Mouse (Mus musculus): ENCODE measurements around the gene Coro1a.
"Not testable (repeated sequence)": the region's sequence is repeated elsewhere in the genome, so short reads cannot be mapped to it uniquely, and the experiment has no call there.

The Coro1a gene

DNA sequence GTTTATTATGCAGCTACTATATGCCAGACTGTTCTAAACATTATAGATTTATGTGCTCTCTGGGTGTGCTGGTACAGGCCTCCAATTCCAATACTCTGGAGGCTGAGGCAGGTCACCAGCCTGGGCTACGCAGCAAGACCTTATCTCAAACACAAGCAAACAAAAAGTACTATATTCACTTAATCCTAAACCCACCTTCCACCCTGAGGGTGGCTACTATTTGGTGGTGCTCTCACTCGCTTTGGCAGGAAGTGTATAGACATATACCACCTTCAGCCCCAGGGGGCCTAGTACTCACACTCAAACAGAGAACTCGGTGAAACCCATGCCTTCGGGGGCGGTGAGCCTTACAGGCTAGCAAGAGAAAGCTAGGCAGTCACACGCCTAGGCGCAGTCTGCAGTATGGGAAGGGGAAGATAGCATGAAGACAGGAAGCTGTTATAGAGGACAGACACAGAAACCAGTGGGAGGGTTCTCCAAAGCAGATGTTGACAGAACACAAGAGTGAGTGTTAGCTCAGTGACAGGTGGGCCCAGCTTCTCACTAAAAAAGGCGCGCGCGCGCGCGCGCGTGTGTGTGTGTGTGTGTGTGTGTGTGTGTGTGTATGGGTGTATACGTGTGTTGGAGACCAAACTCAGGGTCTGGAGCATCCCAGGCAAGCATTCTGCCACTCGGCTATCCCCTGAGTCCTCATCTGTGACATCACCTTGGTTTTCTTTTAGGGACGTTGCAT lies at the start of gene Coro1a:
Gene Coro1a, minus strand, starts transcription at position 346 of the 733 bp plus-strand sequence.
- peak; percentile 57 to 62 for DNase-seq (ENCODE audit: low read depth in 2 of 2, low spot score in 2 of 2)

GRCm38 (mm10) chr7:126754866-126755265 lies 47.3 kb upstream of the Coro1a start:
- peak; percentile 47 to 62 for DNase-seq (ENCODE audit: low read depth in 2 of 2, low spot score in 2 of 2)

DNA sequence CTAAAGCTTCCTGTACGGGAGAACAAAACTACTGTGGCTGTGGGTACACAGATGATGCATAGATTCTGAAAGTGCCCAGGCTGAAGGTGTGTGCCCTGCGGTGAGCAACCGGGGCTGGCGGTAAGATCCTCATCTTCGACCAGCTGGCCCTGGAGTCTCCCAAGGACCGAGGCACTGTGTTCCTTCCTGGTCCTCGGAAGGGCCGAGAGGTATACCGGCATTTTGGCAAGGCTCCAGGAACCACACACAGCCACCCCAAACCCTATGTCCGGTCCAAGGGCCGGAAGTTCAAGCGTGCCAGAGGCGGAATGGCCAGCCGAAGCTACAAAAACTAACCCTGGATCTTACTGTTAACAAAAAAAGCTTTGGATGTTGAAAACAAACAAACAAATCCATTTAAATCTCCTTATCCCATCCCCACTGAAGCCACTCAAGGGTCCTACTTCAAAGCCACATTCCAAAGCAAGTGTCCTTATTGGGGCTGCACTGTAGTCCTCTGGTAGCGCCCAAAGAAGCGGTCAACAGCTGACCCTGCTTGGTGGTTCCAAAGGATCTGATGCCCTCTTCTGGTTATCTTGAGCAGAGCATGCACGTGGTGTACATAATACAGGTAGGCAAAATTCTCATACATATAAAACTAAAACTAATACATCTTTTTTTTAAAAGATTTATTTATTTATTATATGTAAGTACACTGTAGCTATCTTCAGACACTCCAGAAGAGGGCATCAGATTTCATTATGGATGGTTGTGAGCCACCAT lies 42.2 kb upstream of the Coro1a start:
- DNase-seq (ENCODE audit: low read depth in 2 of 2, low spot score in 2 of 2) = no peak

- no peak for DNase-seq (ENCODE audit: low read depth in 2 of 2, low spot score in 2 of 2)
These were observed 41.2 kb upstream of the Coro1a start for GRCm38 (mm10) chr7:126748824-126749223.

- no peak for DNase-seq (ENCODE audit: low read depth in 2 of 2, low spot score in 2 of 2)
These were observed 39.2 kb upstream of the Coro1a start for GRCm38 (mm10) chr7:126746798-126747197.

GRCm38 (mm10) chr7:126746066-126746465 lies 38.5 kb upstream of the Coro1a start:
- no peak for DNase-seq (ENCODE audit: low read depth in 2 of 2, low spot score in 2 of 2)

- DNase-seq (ENCODE audit: low read depth in 2 of 2, low spot score in 2 of 2) = no peak
These were observed 34.4 kb upstream of the Coro1a start for GRCm38 (mm10) chr7:126741964-126742482.

- no peak for DNase-seq (ENCODE audit: low read depth in 2 of 2, low spot score in 2 of 2)
These were observed 33.9 kb upstream of the Coro1a start for GRCm38 (mm10) chr7:126741452-126741851.

- no peak for DNase-seq (ENCODE audit: low read depth in 2 of 2, low spot score in 2 of 2)
These were observed 33.4 kb upstream of the Coro1a start for GRCm38 (mm10) chr7:126740977-126741376.

DNA sequence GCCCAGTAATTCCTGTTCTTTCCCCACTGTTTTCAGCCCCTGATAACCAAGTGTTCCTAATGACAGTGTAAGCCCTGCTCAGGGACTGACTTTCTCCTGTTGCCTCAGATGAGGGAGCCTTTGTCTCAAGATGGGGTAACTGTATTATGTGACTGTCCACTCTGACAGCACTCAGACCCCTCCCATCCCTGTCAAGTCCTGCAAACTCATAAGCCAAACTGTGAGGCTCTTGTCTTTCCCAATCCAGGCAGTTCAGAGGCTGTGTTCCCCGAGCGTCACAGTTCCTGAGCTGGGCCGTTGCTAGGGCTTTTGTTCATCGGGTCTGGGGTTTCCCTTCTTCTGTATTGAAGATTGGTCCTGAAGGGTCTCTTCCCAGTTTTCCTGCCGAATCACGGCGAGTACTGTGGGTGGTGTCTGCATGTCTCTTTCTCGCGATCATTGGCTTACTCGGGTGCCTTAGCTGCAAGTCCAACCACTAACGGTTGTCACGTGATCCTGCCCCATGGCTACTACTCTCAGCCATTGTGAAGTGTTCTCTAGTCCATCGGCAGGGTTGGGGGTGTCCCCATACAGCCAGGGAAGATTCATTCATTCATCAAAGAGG lies 32.6 kb upstream of the Coro1a start:
- no peak for DNase-seq (ENCODE audit: low read depth in 2 of 2, low spot score in 2 of 2)

DNA sequence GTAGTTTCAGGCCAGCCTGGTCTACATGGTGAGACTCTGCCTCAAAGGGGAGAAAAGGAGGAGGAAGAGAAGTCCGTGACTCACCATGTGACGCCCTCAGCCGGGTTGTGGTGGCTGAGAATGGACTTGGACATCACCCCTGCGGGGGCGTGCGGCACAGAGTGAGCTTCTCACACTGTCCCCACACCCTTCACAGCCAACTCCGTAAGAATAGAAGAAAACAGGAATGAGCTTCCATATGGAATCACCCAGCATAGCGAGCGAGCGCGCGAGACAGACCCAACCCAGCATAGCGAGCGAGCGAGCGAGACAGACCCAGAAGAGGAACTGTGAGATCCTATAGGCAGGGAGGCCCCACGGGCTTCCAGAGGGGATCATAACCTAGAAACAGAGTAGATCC lies 32.0 kb upstream of the Coro1a start:
- no peak for DNase-seq (ENCODE audit: low read depth in 2 of 2, low spot score in 2 of 2)

DNA sequence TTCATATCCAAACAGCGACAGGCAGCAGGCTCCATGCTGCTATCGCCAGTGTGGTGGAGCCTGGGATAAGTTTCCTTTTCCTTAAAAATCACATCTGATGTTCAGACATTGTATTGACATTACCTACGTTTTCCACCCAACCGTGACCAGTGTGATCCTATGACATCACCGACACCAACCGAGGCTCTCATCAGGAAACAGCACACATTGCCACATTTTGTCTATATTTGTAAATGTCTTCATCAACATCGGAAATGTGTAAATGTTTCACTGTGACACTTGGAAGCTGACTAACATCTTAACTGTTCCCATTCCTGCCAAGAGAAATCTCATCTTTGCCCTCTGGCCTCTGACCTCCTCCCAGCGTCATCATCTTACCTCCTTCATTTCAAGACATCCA lies 28.5 kb upstream of the Coro1a start:
- DNase-seq (ENCODE audit: low read depth in 2 of 2, low spot score in 2 of 2) = no peak

DNA sequence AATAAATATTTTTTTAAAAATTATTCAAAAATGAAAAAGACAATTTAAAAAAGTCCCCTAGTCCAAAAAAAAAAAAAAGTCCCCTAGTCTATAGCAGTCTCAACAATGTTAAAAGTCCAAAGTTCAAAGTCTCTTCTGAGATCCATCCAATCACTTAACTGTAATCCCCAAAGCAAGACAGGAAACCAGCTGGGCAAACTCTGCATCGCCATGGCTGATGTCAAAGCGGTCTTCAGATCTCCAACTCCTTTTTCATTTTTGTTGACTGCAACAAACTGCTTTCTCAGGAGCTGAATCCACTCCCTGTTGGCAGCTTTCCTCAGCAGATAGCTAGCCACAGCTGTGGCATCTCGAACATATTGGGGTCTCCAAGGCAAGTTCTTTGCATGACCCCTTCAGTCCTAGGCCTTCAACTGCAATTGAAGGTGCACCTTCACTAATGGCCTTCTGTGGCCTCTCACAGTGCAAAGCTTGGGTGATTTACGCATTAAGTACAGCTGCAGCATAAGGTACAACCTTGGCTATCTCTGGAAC lies 22.7 kb upstream of the Coro1a start:
- DNase-seq (ENCODE audit: low read depth in 2 of 2, low spot score in 2 of 2) = not testable (repeated sequence)

DNA sequence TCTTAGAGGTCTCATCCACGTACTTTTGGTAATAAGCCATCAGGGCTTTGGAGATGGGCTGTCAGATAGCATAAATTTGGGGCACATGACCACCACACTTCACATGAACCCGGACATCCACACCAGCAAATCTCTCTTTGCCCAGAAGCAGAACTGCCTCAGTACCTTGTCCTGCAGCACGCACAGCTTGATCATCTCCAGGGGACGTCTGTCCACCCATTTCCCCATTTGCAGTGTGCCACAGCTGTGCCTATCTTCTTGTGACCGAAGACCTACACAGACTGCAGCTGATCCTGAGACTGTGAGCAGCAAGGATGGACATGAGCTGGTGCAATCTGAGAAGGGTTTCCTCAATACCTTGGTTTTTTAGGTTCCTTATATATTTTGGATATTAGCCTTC lies 18.1 kb upstream of the Coro1a start:
- no peak for DNase-seq (ENCODE audit: low read depth in 2 of 2, low spot score in 2 of 2)

- DNase-seq (ENCODE audit: low read depth in 2 of 2, low spot score in 2 of 2) = no peak
These were observed 17.5 kb upstream of the Coro1a start for GRCm38 (mm10) chr7:126725077-126725476.

GRCm38 (mm10) chr7:126721635-126722034 lies 14.0 kb upstream of the Coro1a start:
- no peak for DNase-seq (ENCODE audit: low read depth in 2 of 2, low spot score in 2 of 2)

DNA sequence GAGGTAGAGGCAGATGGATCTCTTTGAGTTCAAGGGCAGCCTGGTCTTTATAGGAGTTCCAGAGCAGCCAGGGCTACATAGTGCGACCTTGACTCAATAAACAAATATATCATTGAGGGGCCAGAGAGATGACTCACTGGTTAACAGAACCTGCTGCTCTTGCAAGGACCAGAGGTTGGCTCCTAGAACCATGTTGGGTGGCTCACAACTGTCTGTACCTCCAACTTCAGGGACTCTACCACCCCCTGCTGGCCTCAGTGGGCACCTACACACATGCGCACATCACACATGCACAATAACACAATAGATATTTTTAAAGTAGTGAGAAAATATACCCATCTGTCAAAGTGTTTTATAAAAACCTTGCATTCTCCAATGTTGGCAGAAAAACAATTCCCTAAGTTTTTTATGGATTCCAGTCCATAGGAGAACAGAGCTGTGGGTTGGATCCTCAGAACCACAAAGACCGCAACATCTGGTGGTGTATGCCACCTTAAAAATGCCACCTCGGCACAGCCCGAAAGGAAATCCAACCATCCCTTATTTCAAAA lies 11.3 kb upstream of the Coro1a start:
- DNase-seq (ENCODE audit: low read depth in 2 of 2, low spot score in 2 of 2) = no peak

- DNase-seq (ENCODE audit: low read depth in 2 of 2, low spot score in 2 of 2) = no peak
These were observed 10.0 kb upstream of the Coro1a start for GRCm38 (mm10) chr7:126717566-126717965.

DNA sequence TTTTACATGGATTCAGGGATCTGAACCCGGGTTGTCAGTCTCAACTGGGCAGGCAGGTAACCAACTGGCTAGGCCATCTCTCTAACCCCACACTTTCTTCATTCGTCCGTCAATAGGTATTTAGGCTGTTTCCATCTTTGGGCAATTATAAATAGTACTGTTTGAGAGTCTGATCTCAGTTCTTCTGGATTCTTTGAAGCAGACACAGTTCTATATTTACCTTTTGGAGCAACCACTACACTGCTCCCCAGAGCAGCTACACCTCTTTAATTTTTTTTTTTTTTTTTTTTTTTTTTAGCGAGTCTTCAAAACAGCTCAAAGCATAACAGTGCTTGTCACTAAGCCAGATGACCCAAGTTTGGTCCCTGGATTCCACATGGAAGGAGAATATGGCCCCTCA lies 8.1 kb upstream of the Coro1a start:
- no peak for DNase-seq (ENCODE audit: low read depth in 2 of 2, low spot score in 2 of 2)

- no peak for DNase-seq (ENCODE audit: low read depth in 2 of 2, low spot score in 2 of 2)
These were observed 4.3 kb upstream of the Coro1a start for GRCm38 (mm10) chr7:126711910-126712309.

DNA sequence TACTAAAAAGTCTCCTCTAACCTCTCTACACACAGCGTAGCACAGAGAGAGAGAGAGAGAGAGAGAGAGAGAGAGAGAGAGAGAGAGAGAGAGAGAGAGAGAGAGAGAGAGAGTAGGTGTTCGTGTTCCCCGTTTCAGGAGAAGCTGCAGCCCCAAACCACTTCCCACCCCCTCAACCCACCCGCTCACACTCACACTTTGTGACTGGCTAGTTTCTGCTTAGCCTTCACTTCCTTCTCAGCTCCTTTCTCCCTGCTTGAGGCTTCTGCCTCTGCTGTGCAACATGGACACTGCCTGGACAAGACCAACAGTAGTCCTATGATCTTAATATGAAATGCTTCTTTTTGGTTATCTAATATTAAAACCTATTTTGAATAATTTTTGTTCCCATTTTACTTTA lies 2.7 kb upstream of the Coro1a start:
- DNase-seq (ENCODE audit: low read depth in 2 of 2, low spot score in 2 of 2) = no peak
